Mouse (Mus musculus): ENCODE results near the gene Ddr2.

- no peak for TF ChIP-seq CTCF (IDR thresholded peaks at IDR 0.05; ENCODE audit: low read depth)
- no peak for TF ChIP-seq EP300 (IDR thresholded peaks at IDR 0.05; ENCODE audit: low read depth)
Measured at GRCm38 (mm10) chr1:170006516-170006915, 104.0 kb downstream of the Ddr2 start.
